Mouse (Mus musculus): ENCODE data around the gene Vmn1r135.
"Not testable (repeated sequence)": the region's sequence is repeated elsewhere in the genome, so short reads cannot be mapped to it uniquely, and the experiment has no call there.

The Vmn1r135 gene

GRCm38 (mm10) chr7:21832051-21832450 lies at the start of gene Vmn1r135:
TSS of gene Vmn1r135 (plus strand) at chr7:21832351.
- not testable (repeated sequence) for DNase-seq (ENCODE audit: low read depth, low spot score)

- DNase-seq (ENCODE audit: low read depth, low spot score): not testable (repeated sequence)
Measured at GRCm38 (mm10) chr7:21796628-21797027, 35.5 kb upstream of the Vmn1r135 start, which contains the start of gene Gm4177. TSS of gene Gm4177 (minus strand) at chr7:21796728.

- not testable (repeated sequence) for DNase-seq (ENCODE audit: low read depth, low spot score)
Measured at GRCm38 (mm10) chr7:21844167-21844566, 12.0 kb downstream of the Vmn1r135 start, which contains the start of gene Gm5725. TSS of gene Gm5725 (minus strand) at chr7:21844267.

Data from ZHBTc4 (cell line).